Mouse (Mus musculus) heart, adult 2 months (tissue): ENCODE data around the gene Ccdc114.

ENCODE experiments used
- CTCF ChIP-seq: fragments of 200-600 bp; IDR thresholded peaks from 2 replicates; pipeline ENCODE4 v1.8.1; 2022; ENCODE audit warnings: antibody characterized with exemption, mild to moderate bottlenecking, moderate library complexity
- POLR2A ChIP-seq: fragments of 200-500 bp; IDR thresholded peaks from 2 replicates; pipeline ENCODE4 v1.6.1; 2011; ENCODE audit warnings: mild to moderate bottlenecking, low read depth, low read length, control low read depth; ENCODE audit not compliant: insufficient read depth

GRCm38 (mm10) chr7:45919083-45919671, 4.7 kb upstream of the Ccdc114 start:
- peak; percentile 67 for TF ChIP-seq CTCF
- TF ChIP-seq POLR2A, result no peak
